Mouse (Mus musculus) liver, embryonic 14.5 days (tissue): ENCODE measurements around the gene Cd151. TPM values are rescaled to one million over a fixed set of nuclear protein-coding genes. Genes with fewer than 3 reads are reported as not detected.

Experiments
- ATAC-seq: fragments of 200-750 bp; cut with Nextera tagmentation; 2 replicates; pipeline ENCODE4 v1.8.0; 2017; ENCODE audit warnings: moderate number of reproducible peaks, mild to moderate bottlenecking, moderate library complexity; ENCODE audit not compliant: insufficient read depth
- DNase-seq, 3 experiments: peaks; one replicate each; pipeline ENCODE4 v3.0.0-alpha.2; 2012 to 2013; ENCODE audit warnings: low read depth in 3 of 3, low spot score in 3 of 3
- H3K27ac ChIP-seq: fragments of 300-500 bp; sonication (generic); 2 replicates; pipeline ENCODE4 v1.5.1; 2014; ENCODE audit warnings: moderate library complexity, mild to moderate bottlenecking, control low read depth, inconsistent platforms
- H3K27me3 ChIP-seq: fragments of 300-500 bp; sonication (generic); 2 replicates; pipeline ENCODE4 v1.6.1; 2014; ENCODE audit warnings: mild to moderate bottlenecking, low read length, moderate library complexity; ENCODE audit not compliant: control insufficient read depth, insufficient read depth
- H3K36me3 ChIP-seq: fragments of 300-500 bp; sonication (generic); replicated peaks from 2 replicates; pipeline ENCODE4 v1.6.1; 2014; ENCODE audit warnings: low read depth; ENCODE audit not compliant: control insufficient read depth, insufficient read depth
- H3K4me1 ChIP-seq, 2 experiments: fragments of 200-500 bp in 1 of 2; fragments of 300-500 bp in 1 of 2; sonication (generic) in 1 of 2; replicated peaks; 2 replicates each; pipeline ENCODE4 v1.6.1; 2012 to 2014; ENCODE audit warnings: antibody characterized with exemption in 1 of 2, inconsistent platforms in 1 of 2, low read length in 1 of 2; ENCODE audit not compliant: control insufficient read depth in 2 of 2, insufficient read depth in 2 of 2
- H3K4me2 ChIP-seq: fragments of 300-500 bp; sonication (generic); 2 replicates; pipeline ENCODE4 v1.6.1; 2014; ENCODE audit warnings: low read depth, mild to moderate bottlenecking, control low read depth, moderate library complexity
- H3K4me3 ChIP-seq, 2 experiments: fragments of 200-500 bp in 1 of 2; fragments of 300-500 bp in 1 of 2; sonication (generic) in 1 of 2; 2 replicates each; pipeline ENCODE4 v1.5.1; 2012 to 2014; ENCODE audit warnings: low read depth in 2 of 2, low read length in 2 of 2, mild to moderate bottlenecking in 2 of 2, control low read depth in 1 of 2, inconsistent platforms in 1 of 2, moderate library complexity in 1 of 2; ENCODE audit not compliant: insufficient read depth in 1 of 2
- H3K9ac ChIP-seq: fragments of 300-500 bp; sonication (generic); replicated peaks from 2 replicates; pipeline ENCODE4 v1.6.1; 2014; ENCODE audit warnings: mild to moderate bottlenecking, control low read depth, moderate library complexity
- H3K9me3 ChIP-seq: fragments of 300-500 bp; sonication (generic); 2 replicates; pipeline ENCODE4 v1.6.1; 2016; ENCODE audit warnings: low read length, mixed read lengths; ENCODE audit not compliant: control insufficient read depth
- CTCF ChIP-seq: IDR thresholded peaks from 2 replicates; pipeline ENCODE4 v1.5.1; 2016; ENCODE audit warnings: antibody characterized with exemption, low read depth, control low read depth
- EP300 ChIP-seq: IDR thresholded peaks from 2 replicates; pipeline ENCODE4 v1.6.1; 2016; ENCODE audit warnings: antibody characterized with exemption, low read depth
- WGBS: fragments of 180-500 bp; shearing (Covaris S2); extraction: QIAGEN DNeasy Blood & Tissue Kit; methylation state at CpG from one replicate; pipeline ENCODE4 v1.1.7; 2014; ENCODE audit not compliant: insufficient replicate concordance; 5-methylcytosine and 5-hydroxymethylcytosine counted together
- polyA plus RNA-seq, 2 experiments: library from polyadenylated mRNA; depleted of rRNA in 1 of 2; stranded (reverse) in 1 of 2; unstranded in 1 of 2; fragments of >200 nt; fragmentation: Nextera tagmentation in 1 of 2; extraction: Ambion mirVana in 1 of 2; gene quantifications; 2 replicates each; pipeline versions ENCODE4 v1.2.1 to v1.2.3; 2012 to 2014

Cd151 gene
- polyA plus RNA-seq, 2 experiments = 13.8 to 20.0 TPM

GRCm38 (mm10) chr7:141475011-141475804 lies 8.0 kb downstream of the Cd151 start, which contains the start of the genes Polr2l and Tspan4:
Gene Polr2l, minus strand, starts transcription at chr7:141475132.
Gene Tspan4, plus strand, starts transcription at chr7:141475240.
- ATAC-seq = peak; percentile 81
- peak; percentile 69 to 76 (median 71) for DNase-seq
- Histone ChIP-seq H3K4me2 (peak within 1 kb of the TSS; percentile 95), H3K27ac (peak within 1 kb of the TSS; percentile 62), H3K36me3 (peaks cover 9% of the 10 kb centered on the region), H3K9ac (peak within 1 kb of the TSS; percentile 82), H3K4me1 (peaks cover 32 to 38% of the 10 kb centered on the region in 2 experiments), H3K4me3 (peak within 1 kb of the TSS; percentile 65 to 88), H3K9me3 (no peaks in the 10 kb centered on the region), H3K27me3 (no peaks in the 10 kb centered on the region)
- TF ChIP-seq CTCF (peak; percentile 46), EP300 (peak; percentile 50; the same call in 1 of the 2 replicates)
- WGBS = under 1% methylated on average over 87 of the region's 87 CpGs

- no peak for ATAC-seq
- peak overlapping the region; percentile 82 for H3K9ac ChIP-seq
Observed at GRCm38 (mm10) chr7:141475805-141476158, 8.6 kb downstream of the Cd151 start.

GRCm38 (mm10) chr7:141476226-141476980 lies 9.2 kb downstream of the Cd151 start:
- WGBS = under 1% methylated on average over 17 of the region's 17 CpGs
- ATAC-seq = peak; percentile 32
- Histone ChIP-seq H3K4me3 (peak overlapping the region; percentile 65 to 88), H3K4me1 (peaks cover 36 to 43% of the 10 kb centered on the region in 2 experiments), H3K4me2 (peak overlapping the region; percentile 95), H3K9ac (peak overlapping the region; percentile 82), H3K9me3 (no peaks in the 10 kb centered on the region), H3K27me3 (peaks cover 5% of the 10 kb centered on the region), H3K36me3 (peaks cover 9% of the 10 kb centered on the region), H3K27ac (peak overlapping the region; percentile 60)
- peak in 1 of 3 experiments; percentile 45 for DNase-seq
- TF ChIP-seq EP300 (peak; percentile 30; the same call in 1 of the 2 replicates), CTCF (peak; percentile 53)

More at GRCm38 (mm10) chr7:141475805-141476158, 8.6 kb downstream of the Cd151 start:
- no peaks in the 10 kb centered on the region for H3K9me3 ChIP-seq
- H3K27ac ChIP-seq = peak overlapping the region; percentile 55
- H3K27me3 ChIP-seq = no peaks in the 10 kb centered on the region
- DNase-seq = no peak
- H3K36me3 ChIP-seq = peaks cover 9% of the 10 kb centered on the region
- WGBS = under 1% methylated on average over 12 of the region's 12 CpGs
- H3K4me1 ChIP-seq = peaks cover 32 to 38% of the 10 kb centered on the region in 2 experiments
- peak overlapping the region; percentile 95 for H3K4me2 ChIP-seq
- H3K4me3 ChIP-seq = peak overlapping the region; percentile 65 to 88
- TF ChIP-seq CTCF (no peak), EP300 (no peak)

GRCm38 (mm10) chr7:141476981-141477370 lies 9.8 kb downstream of the Cd151 start:
- WGBS = 4% methylated on average over 7 of the region's 7 CpGs

More at GRCm38 (mm10) chr7:141476981-141477370, 9.8 kb downstream of the Cd151 start:
- Histone ChIP-seq H3K4me2 (peak overlapping the region; percentile 95), H3K9me3 (no peaks in the 10 kb centered on the region), H3K27me3 (peaks cover 10% of the 10 kb centered on the region), H3K27ac (peak overlapping the region; percentile 46), H3K4me3 (peak overlapping the region; percentile 65 to 88), H3K36me3 (peaks cover 9% of the 10 kb centered on the region), H3K9ac (peak overlapping the region; percentile 5; the same call in 1 of the 2 replicates), H3K4me1 (peaks cover 36 to 43% of the 10 kb centered on the region in 2 experiments)
- ATAC-seq (peak; percentile 9; the same call in 1 of the 2 replicates), DNase-seq (no peak)
- TF ChIP-seq EP300 (no peak), CTCF (peak; percentile 48)
